Comparison of ENCODE assay signal across 9 mouse cellular contexts in the genomic region with DNA sequence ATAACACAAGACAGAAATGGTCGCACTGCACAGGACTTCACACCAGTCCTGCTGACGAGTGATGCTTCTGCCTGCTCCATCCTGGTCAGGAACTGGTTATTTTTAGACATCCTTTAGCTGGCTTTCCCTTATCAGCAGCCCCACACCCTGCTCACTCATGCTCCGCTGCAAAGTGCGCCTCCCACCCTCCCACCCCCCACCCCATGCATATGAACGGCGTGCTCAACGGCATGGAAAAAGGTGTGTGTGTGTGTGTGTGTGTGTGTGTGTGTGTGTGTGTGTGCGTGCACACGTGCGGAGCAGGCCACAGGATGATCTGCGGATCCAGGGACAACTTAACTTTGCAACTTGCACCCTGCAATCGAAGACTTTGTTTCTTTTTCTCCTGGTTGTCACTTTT.
DNase-seq lines count a peak whose midpoint lies in the region; ATAC-seq and TF ChIP-seq lines count a peak whose summit lies in the region.
"Had no signal": no experiment of that assay in that cellular context is flagged by ENCODE, and none has a peak within 500 bp of the region (broad histone marks: within the 10 kb centered on the region; RNA-seq: fewer than 3 reads in every experiment).

No protein-coding gene starts in this region.

- WGBS in kidney, embryonic 14.5 days: 46% methylated on average over 12 of the region's 12 CpGs
- 7% methylated on average over 12 of the region's 12 CpGs for WGBS in heart, postnatal 0 days
- 5% methylated on average over 12 of the region's 12 CpGs for WGBS in liver, embryonic 13.5 days (ENCODE audit: insufficient replicate concordance)

- H3K27me3 ChIP-seq in kidney, embryonic 14.5 days (ENCODE audit: control insufficient read depth, insufficient read depth, low read length): no peaks in the 10 kb centered on the region
- no peaks in the 10 kb centered on the region for H3K27me3 ChIP-seq in heart, postnatal 0 days (ENCODE audit: control insufficient read depth, insufficient read depth, low read length)
- no peaks in the 10 kb centered on the region for H3K27me3 ChIP-seq in liver, embryonic 13.5 days

- no peaks in the 10 kb centered on the region for H3K9me3 ChIP-seq in kidney, embryonic 14.5 days (ENCODE audit: control insufficient read depth, low read length)
- H3K9me3 ChIP-seq in heart, postnatal 0 days (replicated peaks; ENCODE audit: control insufficient read depth, low read length): no peaks in the 10 kb centered on the region
- H3K9me3 ChIP-seq in liver, embryonic 13.5 days (replicated peaks): no peaks in the 10 kb centered on the region

- peak overlapping the region; percentile 68; the same call in 1 of the 2 replicates for H3K27ac ChIP-seq in kidney, embryonic 14.5 days (ENCODE audit: low read depth, low read length)
- peak overlapping the region; percentile 76 for H3K27ac ChIP-seq in heart, postnatal 0 days (ENCODE audit: low read depth)
- peak overlapping the region; percentile 96 for H3K27ac ChIP-seq in liver, embryonic 13.5 days

- no peak for DNase-seq in kidney, adult 18-20 months
- DNase-seq in heart, postnatal 0 days (ENCODE audit: low spot score): peak; percentile 81
- DNase-seq in liver, embryonic 13.5 days: peak; percentile 76
- no peak for DNase-seq in left cerebral cortex, adult 18-20 months (ENCODE audit: low spot score in 2 of 2)
- no peak for DNase-seq in embryo, embryonic 9.5 days (ENCODE audit: extremely low spot score)
- no peak for DNase-seq in frontal cortex, postnatal 36 days (ENCODE audit: low spot score in 2 of 2)

- peak; percentile 50 for ATAC-seq in kidney, embryonic 14.5 days (ENCODE audit: low FRiP score, low TSS enrichment)
- peak; percentile 65 for ATAC-seq in common myeloid progenitor, adult 5-6 weeks (replicated peaks; ENCODE audit: low read depth, poor library complexity, severe bottlenecking)
- ATAC-seq in heart, postnatal 0 days (ENCODE audit: insufficient read depth, low read depth): peak; percentile 88
- ATAC-seq in liver, embryonic 13.5 days (ENCODE audit: low read depth): peak; percentile 98

- H3K9ac ChIP-seq in kidney, embryonic 14.5 days (ENCODE audit: low read depth, low read length): no peak overlapping the region
- no peak overlapping the region for H3K9ac ChIP-seq in heart, postnatal 0 days (replicated peaks; ENCODE audit: low read depth, low read length)
- peak overlapping the region; percentile 61 for H3K9ac ChIP-seq in liver, embryonic 13.5 days

- peaks cover 31% of the 10 kb centered on the region for H3K4me1 ChIP-seq in kidney, embryonic 14.5 days (ENCODE audit: control insufficient read depth, insufficient read depth, low read length)
- H3K4me1 ChIP-seq in heart, postnatal 0 days (ENCODE audit: control insufficient read depth, insufficient read depth): peaks cover 42% of the 10 kb centered on the region
- peaks cover 95% of the 10 kb centered on the region for H3K4me1 ChIP-seq in liver, embryonic 13.5 days (replicated peaks)

- 0 out of 2 replicates have a peak, but pooled peaks have one; percentile 15 for TF ChIP-seq EP300 in heart, postnatal 0 days (IDR thresholded peaks at IDR 0.05; ENCODE audit: low read depth)

- no peak overlapping the region for H3K4me3 ChIP-seq in kidney, embryonic 14.5 days (ENCODE audit: low read length)
- no peak overlapping the region for H3K4me3 ChIP-seq in heart, postnatal 0 days (ENCODE audit: low read depth, low read length)
- peak overlapping the region; percentile 23 for H3K4me3 ChIP-seq in liver, embryonic 13.5 days (replicated peaks)
- H3K4me3 ChIP-seq: myocyte had no signal

- no peak overlapping the region for H3K4me2 ChIP-seq in kidney, embryonic 14.5 days (replicated peaks; ENCODE audit: low read depth, low read length)
- H3K4me2 ChIP-seq in heart, postnatal 0 days (ENCODE audit: low read depth, low read length): peak overlapping the region; percentile 45
- H3K4me2 ChIP-seq in liver, embryonic 13.5 days: peak overlapping the region; percentile 63

- TF ChIP-seq CTCF in heart, postnatal 0 days (IDR thresholded peaks at IDR 0.05; ENCODE audit: low read depth): no peak

- H3K36me3 ChIP-seq in kidney, embryonic 14.5 days (ENCODE audit: control insufficient read depth, insufficient read depth, low read length): no peaks in the 10 kb centered on the region
- no peaks in the 10 kb centered on the region for H3K36me3 ChIP-seq in heart, postnatal 0 days (replicated peaks; ENCODE audit: control insufficient read depth, insufficient read depth, low read length)
- no peaks in the 10 kb centered on the region for H3K36me3 ChIP-seq in liver, embryonic 13.5 days

Comparison
In these comparisons a context has a peak if more than half of its experiments do, and no peak if none do; other contexts are left out.
1. DNase-seq: peak in heart, postnatal 0 days (single experiment) and liver, embryonic 13.5 days (single experiment); none in kidney, adult 18-20 months (single experiment), left cerebral cortex, adult 18-20 months (0 of 2), embryo, embryonic 9.5 days (single experiment) and frontal cortex, postnatal 36 days (0 of 2).
2. Peak in every context shown above with its lines, with median percentiles within 50 percentile points of each other: ATAC-seq and H3K27ac ChIP-seq.